Mouse (Mus musculus): ENCODE measurements at regions not wholly inside any gene's neighbourhood (a gene's known extent, or its start where the extent isn't known, plus 50 kb on each side); places are given as distances from the start of the nearest gene placed in this dataset.

DNA sequence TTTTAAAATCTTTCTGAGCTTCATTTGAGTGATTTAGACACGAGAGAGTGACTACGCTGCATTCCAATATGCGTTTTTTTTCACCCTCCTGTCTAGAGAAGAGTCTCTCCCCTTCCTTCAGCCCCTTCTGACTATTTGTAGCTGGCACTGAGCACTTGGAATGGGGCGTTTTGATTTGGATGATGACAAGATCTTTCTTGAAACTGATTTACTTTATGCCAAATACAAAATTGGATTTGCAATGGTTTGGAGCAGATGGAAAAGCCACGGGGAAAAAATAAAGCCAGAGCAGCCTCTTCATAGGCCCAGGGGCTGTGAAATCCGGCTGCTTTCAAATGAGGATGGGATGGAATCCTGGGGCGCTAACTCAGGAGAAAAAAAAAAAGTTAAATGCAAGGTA lies 196.0 kb downstream of the Fam84b start:
- no peak for ATAC-seq (ENCODE audit: insufficient read depth, low read depth)
- no peak for TF ChIP-seq EP300 (IDR thresholded peaks at IDR 0.05; ENCODE audit: low read depth)
- no peak for TF ChIP-seq CTCF (IDR thresholded peaks at IDR 0.05; ENCODE audit: low read depth)
- H3K4me2 ChIP-seq (ENCODE audit: low read depth, low read length) = no peak overlapping the region

DNA sequence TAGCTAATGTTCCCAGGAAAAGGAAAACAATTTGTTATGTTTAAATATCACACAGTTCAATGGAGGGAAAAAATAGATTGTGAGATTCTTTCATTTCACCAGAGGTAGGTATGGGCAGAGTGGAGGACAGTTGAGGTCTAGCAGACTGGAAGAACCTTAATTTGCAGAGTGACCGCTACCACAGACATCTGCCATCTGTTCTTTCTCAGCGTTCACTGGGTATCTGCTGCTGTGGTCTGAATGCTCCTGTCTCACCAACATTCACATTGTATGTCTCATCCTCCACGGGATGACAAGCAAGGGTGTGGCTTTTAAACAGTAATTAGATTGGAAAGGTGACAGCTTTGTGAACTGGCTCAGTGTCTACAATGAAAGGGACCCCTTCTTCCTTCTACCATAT lies 198.5 kb downstream of the Fam84b start:
- Histone ChIP-seq H3K9ac (replicated peaks; ENCODE audit: low read depth, low read length) (no peak overlapping the region), H3K9me3 (replicated peaks; ENCODE audit: control insufficient read depth, low read length) (no peaks in the 10 kb centered on the region), H3K27ac (ENCODE audit: low read depth) (no peak overlapping the region), H3K27me3 (ENCODE audit: control insufficient read depth, insufficient read depth, low read length) (no peaks in the 10 kb centered on the region), H3K4me1 (ENCODE audit: control insufficient read depth, insufficient read depth) (no peaks in the 10 kb centered on the region), H3K4me2 (ENCODE audit: low read depth, low read length) (no peak overlapping the region), H3K4me3 (ENCODE audit: low read depth, low read length) (no peak overlapping the region), H3K36me3 (replicated peaks; ENCODE audit: control insufficient read depth, insufficient read depth, low read length) (no peaks in the 10 kb centered on the region)
- WGBS = 53% methylated on average over 3 of the region's 3 CpGs
- DNase-seq (ENCODE audit: low spot score) (no peak), ATAC-seq (ENCODE audit: insufficient read depth, low read depth) (no peak)
- TF ChIP-seq CTCF (IDR thresholded peaks at IDR 0.05; ENCODE audit: low read depth) (no peak), EP300 (IDR thresholded peaks at IDR 0.05; ENCODE audit: low read depth) (no peak)

More for the DNA sequence above, 196.0 kb downstream of the Fam84b start:
- no peak for DNase-seq (ENCODE audit: low spot score)
- 66% methylated on average over 7 of the region's 7 CpGs for WGBS
- Histone ChIP-seq H3K4me3 (ENCODE audit: low read depth, low read length) (no peak overlapping the region), H3K9ac (replicated peaks; ENCODE audit: low read depth, low read length) (no peak overlapping the region), H3K27ac (ENCODE audit: low read depth) (no peak overlapping the region), H3K9me3 (replicated peaks; ENCODE audit: control insufficient read depth, low read length) (no peaks in the 10 kb centered on the region), H3K4me1 (ENCODE audit: control insufficient read depth, insufficient read depth) (no peaks in the 10 kb centered on the region), H3K36me3 (replicated peaks; ENCODE audit: control insufficient read depth, insufficient read depth, low read length) (no peaks in the 10 kb centered on the region), H3K27me3 (ENCODE audit: control insufficient read depth, insufficient read depth, low read length) (no peaks in the 10 kb centered on the region)

DNA sequence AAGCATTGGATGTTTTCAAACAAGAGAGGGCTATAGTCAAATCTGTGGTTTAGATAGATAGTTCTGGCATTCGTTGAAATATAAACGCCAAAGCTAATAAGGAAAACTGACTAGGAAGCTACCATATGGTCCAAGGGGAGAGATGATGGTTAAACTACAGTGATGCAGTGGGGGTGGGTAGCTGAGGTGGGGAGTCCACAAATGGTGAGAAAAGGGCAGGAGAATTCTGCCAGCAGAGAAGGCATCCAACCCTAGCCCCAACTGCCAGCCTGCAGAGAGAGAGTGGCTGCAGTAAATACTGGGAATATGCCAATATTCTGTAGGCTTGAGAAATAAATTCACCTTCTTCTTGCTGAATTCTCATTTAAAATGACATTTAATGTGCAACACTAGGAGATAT lies 204.3 kb downstream of the Fam84b start:
- no peaks in the 10 kb centered on the region for H3K4me1 ChIP-seq (ENCODE audit: control insufficient read depth, insufficient read depth)
- no peak overlapping the region for H3K4me3 ChIP-seq (ENCODE audit: low read depth, low read length)
- no peak for TF ChIP-seq CTCF (IDR thresholded peaks at IDR 0.05; ENCODE audit: low read depth)
- no peak for TF ChIP-seq EP300 (IDR thresholded peaks at IDR 0.05; ENCODE audit: low read depth)
- WGBS = 86% methylated on average over 2 of the region's 2 CpGs
- no peaks in the 10 kb centered on the region for H3K27me3 ChIP-seq (ENCODE audit: control insufficient read depth, insufficient read depth, low read length)
- DNase-seq (ENCODE audit: low spot score) (no peak), ATAC-seq (ENCODE audit: insufficient read depth, low read depth) (no peak)
- no peaks in the 10 kb centered on the region for H3K36me3 ChIP-seq (replicated peaks; ENCODE audit: control insufficient read depth, insufficient read depth, low read length)
- H3K4me2 ChIP-seq (ENCODE audit: low read depth, low read length) = no peak overlapping the region
- no peak overlapping the region for H3K9ac ChIP-seq (replicated peaks; ENCODE audit: low read depth, low read length)
- no peaks in the 10 kb centered on the region for H3K9me3 ChIP-seq (replicated peaks; ENCODE audit: control insufficient read depth, low read length)
- no peak overlapping the region for H3K27ac ChIP-seq (ENCODE audit: low read depth)

DNA sequence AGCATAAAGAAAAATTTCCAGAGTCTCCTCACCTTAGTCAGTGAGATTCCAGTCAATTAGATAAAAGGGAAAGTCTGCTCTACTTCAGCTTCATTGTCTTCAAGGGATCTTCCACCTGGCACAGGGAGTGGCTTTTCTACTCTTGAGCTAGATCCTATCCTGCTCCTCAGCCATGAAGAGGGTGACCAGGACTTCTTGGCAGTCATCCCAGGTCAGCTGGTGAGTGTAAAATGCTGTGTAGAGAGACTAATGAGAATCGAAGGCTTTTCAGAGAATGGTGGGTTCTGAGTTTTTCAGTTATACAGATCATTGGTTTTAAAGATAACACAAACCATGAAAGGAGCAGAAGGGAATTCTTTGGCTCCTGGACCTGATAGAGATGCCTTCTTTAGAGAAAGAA lies 211.8 kb downstream of the Fam84b start:
- H3K9ac ChIP-seq (replicated peaks; ENCODE audit: low read depth, low read length) = no peak overlapping the region
- H3K4me2 ChIP-seq (ENCODE audit: low read depth, low read length) = no peak overlapping the region
- H3K36me3 ChIP-seq (replicated peaks; ENCODE audit: control insufficient read depth, insufficient read depth, low read length) = no peaks in the 10 kb centered on the region
- no peak for DNase-seq (ENCODE audit: low spot score)
- no peak overlapping the region for H3K27ac ChIP-seq (ENCODE audit: low read depth)
- no peaks in the 10 kb centered on the region for H3K27me3 ChIP-seq (ENCODE audit: control insufficient read depth, insufficient read depth, low read length)
- WGBS = 26% methylated on average over 1 of the region's 1 CpGs
- H3K4me1 ChIP-seq (ENCODE audit: control insufficient read depth, insufficient read depth) = no peaks in the 10 kb centered on the region
- TF ChIP-seq CTCF (IDR thresholded peaks at IDR 0.05; ENCODE audit: low read depth) (no peak), EP300 (IDR thresholded peaks at IDR 0.05; ENCODE audit: low read depth) (no peak)
- ATAC-seq (ENCODE audit: insufficient read depth, low read depth) = no peak
- no peaks in the 10 kb centered on the region for H3K9me3 ChIP-seq (replicated peaks; ENCODE audit: control insufficient read depth, low read length)
- H3K4me3 ChIP-seq (ENCODE audit: low read depth, low read length) = no peak overlapping the region

GRCm38 (mm10) chr15:60633457-60633850 lies 220.1 kb downstream of the Fam84b start:
- DNase-seq (ENCODE audit: low spot score) = no peak
- Histone ChIP-seq H3K27ac (ENCODE audit: low read depth) (no peak overlapping the region), H3K4me3 (ENCODE audit: low read depth, low read length) (no peak overlapping the region), H3K36me3 (replicated peaks; ENCODE audit: control insufficient read depth, insufficient read depth, low read length) (no peaks in the 10 kb centered on the region), H3K4me2 (ENCODE audit: low read depth, low read length) (no peak overlapping the region), H3K9me3 (replicated peaks; ENCODE audit: control insufficient read depth, low read length) (no peaks in the 10 kb centered on the region), H3K9ac (replicated peaks; ENCODE audit: low read depth, low read length) (no peak overlapping the region), H3K4me1 (ENCODE audit: control insufficient read depth, insufficient read depth) (no peaks in the 10 kb centered on the region), H3K27me3 (ENCODE audit: control insufficient read depth, insufficient read depth, low read length) (no peaks in the 10 kb centered on the region)
- 70% methylated on average over 3 of the region's 3 CpGs for WGBS
- ATAC-seq (ENCODE audit: insufficient read depth, low read depth) = no peak
- TF ChIP-seq EP300 (IDR thresholded peaks at IDR 0.05; ENCODE audit: low read depth) (no peak), CTCF (IDR thresholded peaks at IDR 0.05; ENCODE audit: low read depth) (no peak)

- ATAC-seq (ENCODE audit: insufficient read depth, low read depth) (no peak), DNase-seq (ENCODE audit: low spot score) (no peak)
- Histone ChIP-seq H3K4me3 (ENCODE audit: low read depth, low read length) (no peak overlapping the region), H3K4me1 (ENCODE audit: control insufficient read depth, insufficient read depth) (no peaks in the 10 kb centered on the region), H3K4me2 (ENCODE audit: low read depth, low read length) (no peak overlapping the region), H3K9me3 (replicated peaks; ENCODE audit: control insufficient read depth, low read length) (no peaks in the 10 kb centered on the region), H3K27ac (ENCODE audit: low read depth) (no peak overlapping the region), H3K36me3 (replicated peaks; ENCODE audit: control insufficient read depth, insufficient read depth, low read length) (no peaks in the 10 kb centered on the region), H3K9ac (replicated peaks; ENCODE audit: low read depth, low read length) (no peak overlapping the region), H3K27me3 (ENCODE audit: control insufficient read depth, insufficient read depth, low read length) (no peaks in the 10 kb centered on the region)
- WGBS = 79% methylated on average over 4 of the region's 4 CpGs
- TF ChIP-seq EP300 (IDR thresholded peaks at IDR 0.05; ENCODE audit: low read depth) (no peak), CTCF (IDR thresholded peaks at IDR 0.05; ENCODE audit: low read depth) (no peak)
Observed at GRCm38 (mm10) chr15:60632789-60633456, 220.7 kb downstream of the Fam84b start.
